Mouse (Mus musculus): ENCODE data around the gene OR5BS1P. TPM values are rescaled to one million over a fixed set of nuclear protein-coding genes. Genes with fewer than 3 reads are reported as not detected.
"Not testable (repeated sequence)": the region's sequence is repeated elsewhere in the genome, so short reads cannot be mapped to it uniquely, and the experiment has no call there.

The OR5BS1P gene
- polyA plus RNA-seq, 1 experiment, result not detected

DNA sequence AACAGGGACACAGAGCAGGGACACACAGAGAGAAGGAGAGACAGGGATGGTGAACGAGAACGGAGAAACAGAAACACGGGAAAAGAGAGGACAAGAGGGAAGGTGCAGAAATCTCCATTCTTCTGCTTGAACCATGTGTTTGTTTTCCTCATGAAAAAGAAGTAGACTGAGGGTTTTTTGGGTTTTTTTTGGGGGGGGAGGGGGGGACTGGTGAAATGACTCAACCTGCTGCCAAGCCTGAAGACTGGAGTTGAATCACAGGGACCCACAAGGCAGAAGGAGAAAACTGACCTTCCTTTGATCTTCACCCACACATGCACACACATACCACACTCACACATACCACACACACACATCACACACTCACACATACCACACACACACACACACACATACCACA, 33.6 kb downstream of the OR5BS1P start:
- Histone ChIP-seq H3K4me3 (ENCODE audit: insufficient read depth, low read length) (no peak overlapping the region), H3K4me1 (ENCODE audit: control insufficient read depth, insufficient read depth, low read length) (no peaks in the 10 kb centered on the region), H3K27ac (ENCODE audit: insufficient read depth, low read length) (no peak overlapping the region)
- TF ChIP-seq POLR2A (IDR thresholded peaks at IDR 0.05; ENCODE audit: extremely low read depth, insufficient read depth, low read length) (no peak), CTCF (IDR thresholded peaks at IDR 0.05; ENCODE audit: extremely low read depth, insufficient read depth, low read length) (no peak)

DNA sequence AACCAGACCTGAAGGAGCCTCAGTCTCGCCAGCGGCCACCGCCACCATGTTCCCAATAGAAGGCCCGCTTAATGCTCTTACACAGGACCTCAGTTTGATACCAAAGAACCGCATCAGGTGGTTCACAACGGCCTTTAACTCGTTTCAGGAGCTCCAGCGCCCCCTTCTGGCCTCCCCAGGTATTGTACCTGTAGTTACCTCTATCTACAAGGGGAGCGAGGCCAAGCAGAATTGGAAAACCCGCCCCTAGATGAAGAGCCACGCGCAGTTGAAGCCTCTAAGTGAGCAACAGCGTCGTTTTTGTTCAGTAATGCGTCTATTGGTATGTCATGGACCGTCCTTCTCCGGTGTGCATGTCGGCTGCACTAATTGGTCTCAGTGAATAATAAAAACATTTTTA, 34.8 kb downstream of the OR5BS1P start:
- Histone ChIP-seq H3K4me1 (ENCODE audit: control insufficient read depth, insufficient read depth, low read length) (no peaks in the 10 kb centered on the region), H3K27ac (ENCODE audit: insufficient read depth, low read length) (no peak overlapping the region), H3K4me3 (ENCODE audit: insufficient read depth, low read length) (no peak overlapping the region)
- TF ChIP-seq POLR2A (IDR thresholded peaks at IDR 0.05; ENCODE audit: extremely low read depth, insufficient read depth, low read length), result no peak
- TF ChIP-seq CTCF (IDR thresholded peaks at IDR 0.05; ENCODE audit: extremely low read depth, insufficient read depth, low read length), result peak; percentile 68

DNA sequence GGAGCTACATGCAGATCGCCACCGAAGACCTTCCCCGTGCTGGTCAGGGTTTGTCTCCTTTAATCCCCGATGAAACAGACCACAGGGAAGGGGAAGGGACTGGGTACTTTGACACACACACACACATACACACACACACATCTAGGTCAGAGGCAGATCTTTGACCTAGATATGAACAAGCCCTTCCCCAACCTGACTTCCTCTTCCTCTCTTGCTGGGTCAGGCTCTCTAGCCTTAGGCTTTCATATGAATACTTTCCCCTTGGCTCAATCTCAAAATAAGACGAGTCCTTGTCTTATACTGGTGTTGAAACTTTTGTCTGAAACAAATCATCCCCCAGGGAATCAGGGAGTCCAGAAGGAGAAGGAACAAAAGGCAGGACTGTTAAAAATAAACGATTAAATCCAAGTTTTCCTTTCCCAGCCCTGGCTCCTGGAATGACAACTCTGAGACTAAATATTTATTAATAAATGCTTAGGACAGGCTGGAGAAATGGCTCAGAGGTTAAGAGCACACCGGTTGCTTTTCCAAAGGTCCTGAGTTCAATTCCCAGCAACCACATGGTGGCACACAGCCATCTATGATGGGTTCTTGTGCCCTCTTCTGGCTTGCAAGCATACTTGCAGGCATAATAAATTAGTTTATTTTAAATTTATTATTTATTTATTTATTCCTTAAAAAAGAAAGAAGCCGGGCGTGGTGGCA, 36.7 kb downstream of the OR5BS1P start:
- Histone ChIP-seq H3K27ac (ENCODE audit: insufficient read depth, low read length) (no peak overlapping the region), H3K4me3 (ENCODE audit: insufficient read depth, low read length) (no peak overlapping the region), H3K4me1 (ENCODE audit: control insufficient read depth, insufficient read depth, low read length) (no peaks in the 10 kb centered on the region)
- no peak for TF ChIP-seq CTCF (IDR thresholded peaks at IDR 0.05; ENCODE audit: extremely low read depth, insufficient read depth, low read length)
- no peak for TF ChIP-seq POLR2A (IDR thresholded peaks at IDR 0.05; ENCODE audit: extremely low read depth, insufficient read depth, low read length)

DNA sequence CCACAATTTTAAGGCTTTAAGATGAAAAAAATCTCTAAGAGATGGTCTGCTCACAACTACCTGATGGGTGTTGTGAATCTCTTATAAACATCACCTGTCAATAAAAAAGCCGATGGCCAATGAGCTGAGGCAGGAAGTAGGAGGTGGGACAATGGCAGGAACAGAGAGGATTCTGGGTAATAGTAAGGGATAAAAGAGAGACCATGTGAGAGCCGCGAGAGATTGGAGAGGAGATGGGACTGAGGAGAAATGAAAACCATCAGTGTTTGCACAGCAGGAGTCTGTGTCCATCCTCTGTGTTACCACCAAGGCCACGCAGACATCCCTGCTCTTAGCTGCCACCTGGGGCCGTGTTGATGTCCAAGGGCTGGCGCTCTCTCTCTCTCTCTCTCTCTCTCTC, 37.6 kb downstream of the OR5BS1P start:
- no peak for TF ChIP-seq POLR2A (IDR thresholded peaks at IDR 0.05; ENCODE audit: extremely low read depth, insufficient read depth, low read length)
- TF ChIP-seq CTCF (IDR thresholded peaks at IDR 0.05; ENCODE audit: extremely low read depth, insufficient read depth, low read length), result no peak
- H3K4me1 ChIP-seq (ENCODE audit: control insufficient read depth, insufficient read depth, low read length), result no peaks in the 10 kb centered on the region

DNA sequence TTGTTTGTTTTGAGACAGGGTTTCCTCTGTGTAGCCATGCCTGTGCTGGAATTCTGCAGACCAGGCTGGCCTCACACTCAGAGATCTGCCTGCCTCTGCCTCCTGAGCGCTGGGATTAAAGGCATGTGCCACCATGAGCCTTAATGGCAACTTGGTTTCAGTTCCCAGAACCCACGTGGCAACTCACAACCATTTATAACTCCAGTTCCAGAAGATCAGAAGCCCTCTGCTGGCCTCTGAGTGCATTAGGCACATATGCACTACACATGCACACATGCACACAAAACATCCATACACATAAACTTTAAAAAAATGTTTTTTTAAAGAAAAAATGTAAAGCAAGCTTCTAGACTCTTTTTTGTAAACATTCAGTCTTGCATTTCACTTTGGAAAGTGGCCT, 39.7 kb downstream of the OR5BS1P start:
- H3K27ac ChIP-seq (ENCODE audit: insufficient read depth, low read length), result no peak overlapping the region
- no peak overlapping the region for H3K4me3 ChIP-seq (ENCODE audit: insufficient read depth, low read length)
- peaks cover 2% of the 10 kb centered on the region; the same call in 1 of the 2 replicates for H3K4me1 ChIP-seq (ENCODE audit: control insufficient read depth, insufficient read depth, low read length)
- TF ChIP-seq POLR2A (IDR thresholded peaks at IDR 0.05; ENCODE audit: extremely low read depth, insufficient read depth, low read length) (no peak), CTCF (IDR thresholded peaks at IDR 0.05; ENCODE audit: extremely low read depth, insufficient read depth, low read length) (no peak)

More for the DNA sequence above, 37.6 kb downstream of the OR5BS1P start:
- Histone ChIP-seq H3K27ac (ENCODE audit: insufficient read depth, low read length) (no peak overlapping the region), H3K4me3 (ENCODE audit: insufficient read depth, low read length) (no peak overlapping the region)

DNA sequence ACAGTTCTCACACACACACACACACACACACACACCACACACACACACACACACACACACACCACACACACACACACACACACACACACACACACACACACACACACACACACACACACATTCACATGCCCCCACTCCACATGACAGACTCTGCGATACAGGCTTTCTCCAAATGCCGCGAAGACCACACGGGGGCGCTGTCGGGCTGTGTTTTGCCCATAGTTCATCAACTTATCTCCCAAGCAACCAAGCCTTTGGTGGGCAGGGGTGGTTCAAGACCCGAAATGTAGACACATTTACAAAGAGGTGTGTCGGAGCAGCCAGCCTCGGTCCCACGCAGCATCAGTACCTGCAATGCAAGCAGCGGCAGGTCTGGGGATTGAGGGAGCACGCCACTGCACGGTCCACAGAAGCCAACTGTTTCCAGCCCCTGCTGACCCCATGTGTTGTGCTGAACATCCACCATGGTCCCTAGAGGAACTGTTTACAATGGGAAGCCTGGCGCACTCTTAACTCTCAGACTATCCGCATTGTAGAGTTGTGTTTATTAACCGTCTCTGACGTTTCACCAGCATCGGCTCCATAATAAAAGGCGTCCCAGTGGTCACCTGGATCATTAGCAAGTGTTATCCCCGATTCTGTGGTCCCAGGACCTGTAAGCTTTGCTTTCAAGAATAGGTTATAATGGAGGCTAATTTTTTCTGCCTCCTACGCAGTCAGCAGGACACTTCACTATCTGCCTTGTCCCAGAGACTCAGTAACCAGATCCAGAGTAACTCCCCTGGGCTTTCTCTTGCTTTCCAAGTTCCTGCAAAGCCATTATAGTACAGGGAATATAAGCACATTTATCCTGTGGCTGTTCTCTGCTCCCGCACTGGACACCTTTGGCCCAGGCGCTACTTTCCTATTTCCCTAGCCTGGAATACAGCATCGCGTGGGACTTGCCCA, 41.0 kb downstream of the OR5BS1P start:
- no peak overlapping the region for H3K27ac ChIP-seq (ENCODE audit: insufficient read depth, low read length)
- TF ChIP-seq CTCF (IDR thresholded peaks at IDR 0.05; ENCODE audit: extremely low read depth, insufficient read depth, low read length) (peak; percentile 61), POLR2A (IDR thresholded peaks at IDR 0.05; ENCODE audit: extremely low read depth, insufficient read depth, low read length) (no peak)
- H3K4me3 ChIP-seq (ENCODE audit: insufficient read depth, low read length), result no peak overlapping the region
- peaks cover 2% of the 10 kb centered on the region; the same call in 1 of the 2 replicates for H3K4me1 ChIP-seq (ENCODE audit: control insufficient read depth, insufficient read depth, low read length)

DNA sequence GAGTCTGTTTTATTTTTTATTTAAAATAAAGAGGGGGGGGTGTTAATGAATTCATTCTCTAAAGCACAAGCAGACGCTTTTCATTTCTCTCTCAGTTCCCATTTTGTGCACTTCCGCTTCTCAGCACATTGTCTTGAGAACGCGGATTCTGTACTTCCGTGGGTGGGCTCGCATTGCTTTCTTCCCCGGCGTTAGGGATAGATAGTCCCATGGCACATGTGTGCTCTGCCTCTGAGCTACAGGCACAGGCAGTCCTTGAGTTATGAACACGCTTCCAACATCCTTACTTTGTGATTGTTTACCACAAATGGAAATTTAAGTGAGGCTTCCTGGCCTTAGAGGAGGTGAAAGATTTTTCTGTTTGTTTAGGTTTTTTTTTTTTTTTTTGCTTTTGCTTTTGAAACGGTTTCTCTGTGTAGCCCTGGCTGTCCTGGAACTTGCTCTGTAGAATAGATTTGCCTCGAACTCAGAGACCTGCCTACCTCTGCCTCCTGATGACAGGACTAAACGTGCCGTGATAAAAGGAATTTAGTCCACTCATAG, 41.8 kb downstream of the OR5BS1P start:
- H3K4me1 ChIP-seq (ENCODE audit: control insufficient read depth, insufficient read depth, low read length), result peaks cover 2% of the 10 kb centered on the region; the same call in 1 of the 2 replicates
- no peak for TF ChIP-seq CTCF (IDR thresholded peaks at IDR 0.05; ENCODE audit: extremely low read depth, insufficient read depth, low read length)
- TF ChIP-seq POLR2A (IDR thresholded peaks at IDR 0.05; ENCODE audit: extremely low read depth, insufficient read depth, low read length), result no peak
- no peak overlapping the region for H3K4me3 ChIP-seq (ENCODE audit: insufficient read depth, low read length)
- no peak overlapping the region for H3K27ac ChIP-seq (ENCODE audit: insufficient read depth, low read length)

DNA sequence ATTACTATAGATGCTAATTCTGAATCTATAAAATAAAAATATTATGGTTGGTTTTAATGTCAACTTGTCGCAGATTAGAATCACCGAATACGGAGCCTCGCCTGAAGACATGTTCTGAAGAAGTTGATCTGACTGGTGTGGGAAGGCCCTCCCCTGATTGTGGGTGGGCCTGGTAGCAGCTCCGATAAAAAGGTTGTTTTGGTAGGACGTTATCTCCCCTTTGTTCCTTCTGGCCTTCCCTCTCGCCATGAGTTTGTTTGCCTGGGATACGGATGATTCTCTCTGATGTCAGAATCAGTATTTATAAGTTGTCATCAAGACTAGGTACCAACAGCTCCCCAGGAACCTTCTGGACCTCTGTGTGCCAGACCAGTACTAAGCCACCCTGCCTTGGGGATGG, 42.5 kb downstream of the OR5BS1P start:
- Histone ChIP-seq H3K27ac (ENCODE audit: insufficient read depth, low read length) (no peak overlapping the region), H3K4me3 (ENCODE audit: insufficient read depth, low read length) (no peak overlapping the region), H3K4me1 (ENCODE audit: control insufficient read depth, insufficient read depth, low read length) (peaks cover 2% of the 10 kb centered on the region; the same call in 1 of the 2 replicates)
- no peak for TF ChIP-seq POLR2A (IDR thresholded peaks at IDR 0.05; ENCODE audit: extremely low read depth, insufficient read depth, low read length)
- TF ChIP-seq CTCF (IDR thresholded peaks at IDR 0.05; ENCODE audit: extremely low read depth, insufficient read depth, low read length), result no peak

DNA sequence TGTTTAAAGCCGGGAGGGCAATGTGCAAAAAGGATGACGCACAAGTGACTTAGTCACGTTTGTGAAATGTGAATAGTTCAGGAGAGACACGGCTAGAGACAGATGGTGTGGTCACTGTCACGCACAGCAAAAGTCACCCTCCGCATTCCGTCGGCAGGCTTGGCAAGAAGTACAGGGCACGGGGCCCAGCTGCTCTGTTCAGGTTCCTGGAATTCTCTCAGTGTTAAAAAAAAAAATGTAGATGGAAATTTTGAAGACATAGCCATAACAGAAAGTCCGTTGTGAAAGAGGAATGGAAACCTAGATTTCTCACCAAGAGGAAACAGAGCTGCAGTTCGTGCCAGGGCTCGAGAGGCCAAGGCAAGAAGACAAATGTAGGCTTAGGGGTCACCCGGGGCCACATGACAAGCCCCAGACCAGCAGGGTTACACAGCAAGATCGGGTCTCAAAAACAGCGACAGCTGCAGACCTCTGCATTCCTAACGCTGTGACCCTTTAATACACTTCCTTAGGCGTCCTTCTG, 43.2 kb downstream of the OR5BS1P start:
- TF ChIP-seq CTCF (IDR thresholded peaks at IDR 0.05; ENCODE audit: extremely low read depth, insufficient read depth, low read length), result no peak
- no peak for TF ChIP-seq POLR2A (IDR thresholded peaks at IDR 0.05; ENCODE audit: extremely low read depth, insufficient read depth, low read length)
- no peak overlapping the region for H3K27ac ChIP-seq (ENCODE audit: insufficient read depth, low read length)
- peaks cover 2% of the 10 kb centered on the region; the same call in 1 of the 2 replicates for H3K4me1 ChIP-seq (ENCODE audit: control insufficient read depth, insufficient read depth, low read length)
- H3K4me3 ChIP-seq (ENCODE audit: insufficient read depth, low read length), result no peak overlapping the region

DNA sequence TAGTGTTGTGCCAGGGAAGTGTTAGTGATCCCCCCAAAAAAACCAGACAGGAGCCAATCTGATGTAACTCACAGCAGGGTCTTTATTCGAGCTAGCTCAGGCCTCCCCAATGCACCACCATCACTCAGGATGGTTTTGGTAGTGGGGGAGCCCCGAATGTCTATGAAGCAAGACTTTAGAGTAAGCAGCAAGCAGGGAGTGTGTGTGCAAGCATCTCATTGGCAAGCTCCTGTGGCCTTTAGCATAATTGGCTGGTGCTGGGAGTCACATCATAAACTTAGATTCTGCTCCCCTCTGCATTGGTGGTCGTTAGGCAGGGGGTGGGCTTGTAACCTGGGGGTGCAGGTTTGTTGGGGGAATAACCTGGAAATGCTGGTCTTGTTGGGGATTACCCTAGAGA, 44.0 kb downstream of the OR5BS1P start:
- H3K27ac ChIP-seq (ENCODE audit: insufficient read depth, low read length); H3K4me1 ChIP-seq (ENCODE audit: control insufficient read depth, insufficient read depth, low read length); H3K4me3 ChIP-seq (ENCODE audit: insufficient read depth, low read length): not testable (repeated sequence)

Data from cortical plate, adult 2 months (tissue).